Mouse (Mus musculus) left cerebral cortex, adult 18-20 months (tissue): ENCODE results near the gene Tpp1. TPM values are rescaled to one million over a fixed set of nuclear protein-coding genes. Genes with fewer than 3 reads are reported as not detected.

ENCODE experiments used
- DNase-seq, 2 experiments: peaks; one replicate each; pipeline ENCODE4 v3.0.0; 2021 to 2022; ENCODE audit warnings: low spot score in 2 of 2, mixed read lengths in 1 of 2
- long read RNA-seq, 2 experiments: library from polyadenylated mRNA; stranded (forward); transcript quantifications; one replicate each; pipeline ENCODE4 v2.0.0; 2021
- total RNA-seq, 2 experiments: library from RNA; stranded (reverse); gene quantifications; 2 replicates each; pipeline ENCODE4 v1.2.3; 2021

The Tpp1 gene
- 10 to 100 TPM; 57.5 to 62.7 TPM for total RNA-seq
- long read RNA-seq, experiment 1, transcript Tpp1-201 (13 exons, 3,558 nt): major isoform, 29 of 76 reads
- long read RNA-seq, experiment 1, partial matches to known transcripts: 34 of 76 reads
- long read RNA-seq, experiment 1, other reads (novel, unspliced or antisense): 13 of 76 reads
- long read RNA-seq, experiment 2, transcript Tpp1-201 (13 exons, 3,558 nt): major isoform, 16 of 42 reads
- long read RNA-seq, experiment 2, partial matches to known transcripts: 19 of 42 reads
- long read RNA-seq, experiment 2, other reads (novel, unspliced or antisense): 7 of 42 reads

GRCm38 (mm10) chr7:105751491-105752433, at the start of gene Tpp1:
Tpp1 (minus strand) TSS chr7:105752235.
- peak; percentile 93 for DNase-seq

- no peak for DNase-seq
Measured at GRCm38 (mm10) chr7:105796972-105797371, 44.9 kb upstream of the Tpp1 start.

GRCm38 (mm10) chr7:105795759-105796366, 43.8 kb upstream of the Tpp1 start:
- no peak for DNase-seq

GRCm38 (mm10) chr7:105793701-105794100, 41.7 kb upstream of the Tpp1 start:
- DNase-seq: no peak

- no peak for DNase-seq
Measured at GRCm38 (mm10) chr7:105791147-105791546, 39.1 kb upstream of the Tpp1 start.

- DNase-seq: no peak
Measured at GRCm38 (mm10) chr7:105787285-105788140, 35.5 kb upstream of the Tpp1 start, which contains the start of gene Dchs1. Dchs1 (minus strand) TSS chr7:105787654.

- no peak for DNase-seq
Measured at GRCm38 (mm10) chr7:105786506-105787284, 34.7 kb upstream of the Tpp1 start.

- DNase-seq: no peak
Measured at GRCm38 (mm10) chr7:105784556-105784955, 32.5 kb upstream of the Tpp1 start.

GRCm38 (mm10) chr7:105783861-105784260, 31.8 kb upstream of the Tpp1 start:
- DNase-seq: no peak

GRCm38 (mm10) chr7:105778553-105779265, 26.7 kb upstream of the Tpp1 start:
- no peak for DNase-seq

GRCm38 (mm10) chr7:105777797-105778552, 25.9 kb upstream of the Tpp1 start:
- no peak for DNase-seq

GRCm38 (mm10) chr7:105777316-105777715, 25.3 kb upstream of the Tpp1 start:
- no peak for DNase-seq

- no peak for DNase-seq
Measured at GRCm38 (mm10) chr7:105776026-105776425, 24.0 kb upstream of the Tpp1 start.

- DNase-seq: no peak
Measured at GRCm38 (mm10) chr7:105774661-105775060, 22.6 kb upstream of the Tpp1 start.

GRCm38 (mm10) chr7:105773041-105773440, 21.0 kb upstream of the Tpp1 start:
- DNase-seq: no peak

GRCm38 (mm10) chr7:105772331-105772730, 20.3 kb upstream of the Tpp1 start:
- no peak for DNase-seq

- no peak for DNase-seq
Measured at GRCm38 (mm10) chr7:105769959-105770358, 17.9 kb upstream of the Tpp1 start.

GRCm38 (mm10) chr7:105767729-105768165, 15.7 kb upstream of the Tpp1 start:
- no peak for DNase-seq
